Mouse (Mus musculus) adrenal gland, adult 2 months (tissue): ENCODE measurements around the gene Pglyrp3. TPM values are rescaled to one million over a fixed set of nuclear protein-coding genes. Genes with fewer than 3 reads are reported as not detected.
"Not testable (repeated sequence)": the region's sequence is repeated elsewhere in the genome, so short reads cannot be mapped to it uniquely, and the experiment has no call there.

Experiments
- DNase-seq: peaks from one replicate; pipeline ENCODE4 v3.0.0; 2021
- long read RNA-seq: library from polyadenylated mRNA; stranded (forward); transcript quantifications from one replicate; pipeline ENCODE4 v2.0.0, GENCODE M21; 2021
- microRNA-seq, 2 experiments: library from miRNA; unstranded; fragments of <30 nt; microRNA quantifications; one replicate each; pipeline ENCODE4 v1.2.0; 2021
- polyA plus RNA-seq: library from polyadenylated mRNA; depleted of rRNA; stranded (reverse); fragments of >200 nt; gene quantifications from 2 replicates; pipeline ENCODE4 v1.2.3, GENCODE M21; 2012; rRNA removed
- total RNA-seq, 2 experiments: library from RNA; stranded (reverse); gene quantifications; 2 replicates each; pipeline ENCODE4 v1.2.3; 2021

Gene Pglyrp3
- total RNA-seq (not detected), polyA plus RNA-seq (not detected in 2 replicates)
- long read RNA-seq: 0 reads

GRCm38 (mm10) chr3:92014283-92014682 is at the start of gene Pglyrp3:
Gene Pglyrp3, plus strand, starts transcription at chr3:92014583.
- DNase-seq: no peak

- no peak for DNase-seq
These were observed 3.4 kb upstream of the Pglyrp3 start for GRCm38 (mm10) chr3:92011001-92011400.

- not testable (repeated sequence) for DNase-seq
These were observed 10.2 kb downstream of the Pglyrp3 start for GRCm38 (mm10) chr3:92024541-92024940.

- DNase-seq: no peak
These were observed 18.8 kb downstream of the Pglyrp3 start for GRCm38 (mm10) chr3:92033203-92033602.

GRCm38 (mm10) chr3:92033892-92034291 is 19.5 kb downstream of the Pglyrp3 start:
- DNase-seq: no peak

- DNase-seq: no peak
These were observed 36.1 kb downstream of the Pglyrp3 start for GRCm38 (mm10) chr3:92050382-92051054.

- DNase-seq: peak; percentile 91
These were observed 66.3 kb downstream of the Pglyrp3 start for GRCm38 (mm10) chr3:92080462-92081284.

Small RNA genes within 50 kb of the gene (microRNA-seq; reads per million reads assigned to microRNA genes)
- gene Gm23697 (0 reads per million in 2 experiments), gene Gm25145 (0 reads per million in 2 experiments)

Other genes starting within 250 kb of the Pglyrp3 start
- gene Lor, start 68.6 kb downstream of the Pglyrp3 start, total RNA-seq: under 1 TPM in 1 of 2 experiments, not detected in 1; 0.21 TPM
- gene Lor, start 68.6 kb downstream of the Pglyrp3 start, polyA plus RNA-seq: 0.20 and 0.81 TPM in 2 replicates
- gene Prr9, start 109.4 kb downstream of the Pglyrp3 start, total RNA-seq: not detected
- gene Prr9, start 109.4 kb downstream of the Pglyrp3 start, polyA plus RNA-seq: not detected in 2 replicates
- gene Lelp1, start 128.2 kb downstream of the Pglyrp3 start, total RNA-seq: not detected
- gene Lelp1, start 128.2 kb downstream of the Pglyrp3 start, polyA plus RNA-seq: not detected in 2 replicates
- gene Sprr2a1, start 201.2 kb downstream of the Pglyrp3 start, total RNA-seq: not detected
- gene Sprr2a1, start 201.2 kb downstream of the Pglyrp3 start, polyA plus RNA-seq: not detected in 2 replicates
- not detected for gene Sprr2a2, start 201.3 kb downstream of the Pglyrp3 start, total RNA-seq
- 1.8 and 18.7 TPM in 2 replicates for gene Sprr2a2, start 201.3 kb downstream of the Pglyrp3 start, polyA plus RNA-seq